Mouse (Mus musculus): Measurements from ENCODE around the gene Plekhd1. TPM values are rescaled to one million over a fixed set of nuclear protein-coding genes. Genes with fewer than 3 reads are reported as not detected.

Plekhd1 gene
- polyA plus RNA-seq, 1 experiment from 2014 or later, result not detected

DNA sequence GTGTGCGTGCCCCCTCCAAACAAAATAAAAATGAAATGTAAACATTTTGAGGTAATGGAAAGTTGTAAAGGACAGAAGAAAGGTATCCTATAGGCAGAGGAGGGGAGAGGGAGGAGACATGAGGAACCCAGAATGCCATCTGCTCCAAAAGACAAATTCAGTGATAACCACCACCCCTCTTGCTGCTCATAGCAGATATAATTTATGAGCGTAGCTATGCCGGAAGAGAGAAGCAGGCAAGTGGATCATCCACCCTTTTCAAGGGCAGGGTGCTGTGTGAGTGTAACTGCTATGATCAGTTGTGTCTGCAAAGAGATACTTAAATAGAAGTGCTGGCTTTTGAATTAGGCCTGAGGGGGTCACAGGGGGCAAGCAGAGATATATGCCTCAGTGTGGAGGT lies 8.8 kb upstream of the Plekhd1 start:
- Histone ChIP-seq H3K79me2 (ENCODE audit: inconsistent target) (no peaks in the 10 kb centered on the region), H3K36me3 (ENCODE audit: inconsistent target) (peaks cover 15% of the 10 kb centered on the region; the same call in 1 of the 2 replicates), H3K27ac (no peak overlapping the region), H3K4me3 (ENCODE audit: inconsistent target) (no peak overlapping the region)
- 91% methylated on average over 3 of the region's 3 CpGs for WGBS (ENCODE audit: missing documents)

DNA sequence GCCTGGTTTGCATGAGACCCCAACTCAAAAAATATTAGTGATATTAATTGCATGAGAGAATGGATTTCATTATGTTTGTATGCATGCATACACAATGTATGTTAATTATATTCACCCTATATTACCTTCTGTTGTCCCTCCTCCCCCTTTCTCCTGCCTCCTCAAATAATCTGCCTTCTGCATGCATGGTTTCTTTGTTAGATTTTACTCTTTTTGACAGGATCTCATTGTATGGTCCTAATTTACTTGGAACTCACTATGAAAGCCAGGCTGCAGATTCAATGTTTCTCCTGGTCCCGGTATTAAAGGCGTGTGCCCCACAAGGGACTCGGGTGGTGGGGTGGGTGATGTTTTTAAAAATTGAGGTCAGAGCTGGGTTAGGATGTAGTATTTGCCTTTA lies 8.1 kb upstream of the Plekhd1 start:
- H3K36me3 ChIP-seq (ENCODE audit: inconsistent target), result peaks cover 10% of the 10 kb centered on the region; the same call in 1 of the 2 replicates
- no peak overlapping the region for H3K27ac ChIP-seq
- 94% methylated on average over 3 of the region's 3 CpGs for WGBS (ENCODE audit: missing documents)
- no peak overlapping the region for H3K4me3 ChIP-seq (ENCODE audit: inconsistent target)
- H3K79me2 ChIP-seq (ENCODE audit: inconsistent target), result no peaks in the 10 kb centered on the region

DNA sequence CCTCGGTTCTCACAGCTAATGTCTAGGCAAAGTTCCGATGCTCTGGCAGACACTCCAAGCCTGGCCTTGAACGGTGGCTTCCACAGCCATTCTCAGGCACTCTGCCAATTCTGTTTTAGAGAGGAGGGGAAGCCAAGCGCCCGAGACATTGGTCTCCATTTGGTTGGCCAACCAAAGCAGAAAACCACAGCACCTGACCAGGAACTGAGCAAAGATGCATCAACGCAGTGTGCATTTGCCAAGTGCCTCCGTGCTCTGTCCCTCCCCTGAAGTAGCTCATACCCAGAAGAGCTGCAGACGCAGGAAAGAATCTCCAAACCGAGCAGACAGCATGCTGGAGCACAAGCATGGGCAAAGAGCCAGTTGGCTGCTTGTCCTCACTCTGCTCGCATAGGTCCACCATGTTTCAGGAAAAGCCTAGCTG lies 4.6 kb upstream of the Plekhd1 start:
- Histone ChIP-seq H3K79me2 (ENCODE audit: inconsistent target) (no peaks in the 10 kb centered on the region), H3K27ac (no peak overlapping the region), H3K36me3 (ENCODE audit: inconsistent target) (no peaks in the 10 kb centered on the region), H3K4me3 (ENCODE audit: inconsistent target) (no peak overlapping the region)
- WGBS (ENCODE audit: missing documents), result 20% methylated on average over 10 of the region's 10 CpGs

DNA sequence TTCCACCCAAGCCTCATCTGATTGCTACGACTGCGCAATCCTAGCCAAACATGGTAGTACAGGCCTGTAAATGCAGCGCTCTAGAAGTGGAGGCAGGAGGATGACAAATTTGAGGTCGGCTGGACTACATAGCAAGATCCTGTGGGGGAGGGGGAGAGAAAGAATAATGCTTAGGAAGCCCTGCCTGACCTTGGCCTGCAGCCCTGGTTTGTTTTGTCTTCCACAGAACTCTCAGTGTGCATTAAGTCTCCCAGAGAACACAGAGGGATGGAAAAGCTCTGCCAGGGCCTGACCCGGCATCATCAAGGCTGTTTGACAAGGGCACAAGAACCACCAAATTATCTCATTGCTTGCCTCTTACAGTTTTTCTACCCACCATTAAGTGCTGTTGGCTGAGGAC lies 2.7 kb upstream of the Plekhd1 start:
- H3K4me3 ChIP-seq (ENCODE audit: inconsistent target), result no peak overlapping the region
- no peaks in the 10 kb centered on the region for H3K79me2 ChIP-seq (ENCODE audit: inconsistent target)
- no peaks in the 10 kb centered on the region for H3K36me3 ChIP-seq (ENCODE audit: inconsistent target)
- H3K27ac ChIP-seq, result no peak overlapping the region
- WGBS (ENCODE audit: missing documents), result 81% methylated on average over 5 of the region's 5 CpGs

DNA sequence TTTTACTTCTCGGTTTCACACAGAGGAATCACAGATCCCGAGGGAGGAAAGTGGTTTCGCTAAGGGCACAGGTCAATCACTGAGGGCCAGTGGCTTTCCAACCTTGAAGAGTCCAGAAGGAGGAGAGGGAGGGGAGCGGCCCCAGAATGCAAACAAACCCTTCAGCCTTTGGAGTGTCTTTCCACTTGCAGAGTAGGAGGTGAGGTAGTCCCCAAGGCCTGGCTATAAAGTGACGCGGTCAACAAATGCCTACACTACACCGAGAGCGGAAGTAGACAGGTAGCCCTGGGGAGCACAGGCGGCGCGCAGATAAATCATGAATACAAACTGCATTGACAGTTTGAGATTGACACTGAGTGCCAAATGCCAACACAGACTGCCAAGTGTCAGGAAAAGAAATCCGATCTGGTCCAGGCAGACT lies 710 bp upstream of the Plekhd1 start:
- Histone ChIP-seq H3K36me3 (ENCODE audit: inconsistent target) (no peaks in the 10 kb centered on the region), H3K79me2 (ENCODE audit: inconsistent target) (no peaks in the 10 kb centered on the region), H3K27ac (no peak overlapping the region), H3K4me3 (ENCODE audit: inconsistent target) (no peak overlapping the region)
- 31% methylated on average over 12 of the region's 12 CpGs for WGBS (ENCODE audit: missing documents)

DNA sequence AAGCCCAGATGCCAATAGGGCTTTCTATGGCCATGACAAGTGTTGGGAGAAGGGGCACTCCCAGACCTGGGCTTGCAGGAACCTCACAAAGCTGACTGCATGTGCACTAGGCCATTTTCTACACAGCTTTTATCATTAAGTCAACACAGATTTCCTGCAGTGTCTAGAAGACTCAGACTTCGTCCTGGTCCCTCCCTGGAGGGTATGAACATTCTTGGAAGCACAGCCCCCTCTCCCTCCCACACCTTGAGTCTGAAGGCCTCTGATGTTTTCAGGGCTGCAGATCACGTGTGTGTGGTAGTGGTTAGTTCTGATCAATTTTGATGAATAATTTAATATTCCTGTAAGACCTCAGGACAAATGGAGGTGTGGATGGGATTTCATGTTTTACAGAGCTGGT lies 1.3 kb downstream of the Plekhd1 start:
- Histone ChIP-seq H3K27ac (no peak overlapping the region), H3K4me3 (ENCODE audit: inconsistent target) (no peak overlapping the region), H3K79me2 (ENCODE audit: inconsistent target) (no peaks in the 10 kb centered on the region), H3K36me3 (ENCODE audit: inconsistent target) (no peaks in the 10 kb centered on the region)
- WGBS (ENCODE audit: missing documents), result 81% methylated on average over 2 of the region's 2 CpGs

DNA sequence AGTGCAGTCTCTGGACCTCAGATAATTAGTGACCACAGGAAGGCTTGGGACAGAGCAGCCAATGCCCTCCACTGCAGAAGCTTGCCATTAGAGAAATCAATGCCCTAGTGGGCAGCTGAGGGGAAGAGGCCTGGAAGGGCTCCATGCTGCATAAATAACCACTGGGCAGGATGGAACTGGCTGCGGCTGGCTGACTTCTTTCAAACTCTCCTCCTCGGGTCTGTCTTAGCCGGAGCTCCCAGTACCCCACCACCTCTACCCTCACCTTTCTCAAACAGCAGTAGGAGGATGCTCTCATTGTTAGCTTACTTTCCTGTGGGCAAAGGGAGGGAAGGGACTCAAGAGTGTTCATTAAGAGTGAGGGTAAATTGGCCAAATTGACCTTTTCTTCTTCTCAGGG lies 2.6 kb downstream of the Plekhd1 start:
- Histone ChIP-seq H3K79me2 (ENCODE audit: inconsistent target) (no peaks in the 10 kb centered on the region), H3K36me3 (ENCODE audit: inconsistent target) (no peaks in the 10 kb centered on the region), H3K4me3 (ENCODE audit: inconsistent target) (no peak overlapping the region), H3K27ac (no peak overlapping the region)
- WGBS (ENCODE audit: missing documents), result 93% methylated on average over 3 of the region's 3 CpGs

DNA sequence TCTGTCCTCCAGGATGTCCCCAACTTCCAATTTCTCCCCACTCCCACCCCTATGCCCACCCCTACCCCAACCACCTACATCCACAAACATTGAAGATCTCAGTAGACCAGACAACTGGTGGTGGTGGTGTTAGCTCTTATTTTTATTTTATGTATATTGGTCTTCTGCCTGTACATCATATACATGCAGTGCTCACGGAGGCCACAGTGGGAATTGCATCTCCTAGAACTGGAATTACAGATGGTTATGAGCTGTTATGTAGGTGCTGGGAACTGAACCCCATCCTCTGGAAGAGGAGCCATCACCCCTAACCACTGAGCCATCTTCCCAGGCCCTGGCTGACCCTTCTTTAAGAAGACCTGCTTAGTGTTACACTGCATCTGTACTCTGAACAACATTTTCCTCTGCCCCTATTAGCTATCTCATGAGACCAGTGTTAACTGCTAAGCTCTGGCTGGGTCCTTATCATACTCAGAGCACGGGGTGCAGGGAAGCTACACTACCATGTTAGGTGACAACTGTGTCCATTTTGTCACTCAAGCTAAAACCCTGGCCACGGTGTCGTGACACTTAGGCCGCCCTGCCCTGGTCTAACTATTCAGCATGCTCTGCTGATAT lies 6.2 kb downstream of the Plekhd1 start:
- 94% methylated on average over 5 of the region's 5 CpGs for WGBS (ENCODE audit: missing documents)
- Histone ChIP-seq H3K27ac (no peak overlapping the region), H3K4me3 (ENCODE audit: inconsistent target) (no peak overlapping the region), H3K36me3 (ENCODE audit: inconsistent target) (no peaks in the 10 kb centered on the region), H3K79me2 (ENCODE audit: inconsistent target) (no peaks in the 10 kb centered on the region)

DNA sequence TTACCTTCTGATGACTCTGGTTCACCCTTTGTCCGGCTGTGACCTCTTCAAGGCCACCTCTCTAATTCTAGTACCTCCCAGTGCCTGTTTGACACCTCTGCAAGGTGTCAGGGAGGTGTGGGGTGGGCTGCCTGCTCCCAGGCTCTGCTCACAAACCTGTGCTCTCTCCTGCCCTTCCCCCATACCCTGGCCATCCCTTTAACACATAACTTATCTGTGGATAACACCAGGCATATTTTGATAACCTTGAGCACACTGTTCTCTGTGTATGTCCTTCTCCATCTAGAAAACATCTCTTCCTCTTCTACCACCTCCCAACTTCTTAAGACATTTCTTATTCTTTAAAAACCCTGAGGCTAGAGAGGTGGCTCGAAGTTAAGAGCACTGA lies 6.7 kb downstream of the Plekhd1 start:
- H3K4me3 ChIP-seq (ENCODE audit: inconsistent target), result no peak overlapping the region
- H3K79me2 ChIP-seq (ENCODE audit: inconsistent target), result no peaks in the 10 kb centered on the region
- 80% methylated on average over 2 of the region's 2 CpGs for WGBS (ENCODE audit: missing documents)
- H3K36me3 ChIP-seq (ENCODE audit: inconsistent target), result no peaks in the 10 kb centered on the region
- H3K27ac ChIP-seq, result no peak overlapping the region

DNA sequence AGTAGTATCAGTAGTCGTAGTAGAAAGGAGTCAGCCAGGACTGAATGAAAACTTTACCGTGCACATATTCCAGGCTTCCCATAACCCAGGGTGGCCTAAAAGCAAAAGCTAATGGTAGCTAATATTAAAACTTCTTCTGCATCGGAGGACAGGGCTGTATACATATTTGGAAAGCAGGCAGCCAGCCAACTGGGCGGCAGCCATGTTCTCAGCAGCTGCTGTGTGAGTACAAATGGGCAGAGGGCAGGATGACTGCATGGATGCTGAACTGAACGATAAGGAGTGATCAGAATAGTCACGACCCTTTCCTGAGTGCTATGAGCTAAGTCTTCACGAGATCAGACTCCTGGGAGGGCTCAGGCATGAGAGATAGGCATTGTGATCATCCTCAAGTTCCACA lies 8.9 kb downstream of the Plekhd1 start:
- 88% methylated on average over 7 of the region's 7 CpGs for WGBS (ENCODE audit: missing documents)
- no peaks in the 10 kb centered on the region for H3K79me2 ChIP-seq (ENCODE audit: inconsistent target)
- H3K36me3 ChIP-seq (ENCODE audit: inconsistent target), result no peaks in the 10 kb centered on the region
- H3K27ac ChIP-seq, result no peak overlapping the region
- no peak overlapping the region for H3K4me3 ChIP-seq (ENCODE audit: inconsistent target)

DNA sequence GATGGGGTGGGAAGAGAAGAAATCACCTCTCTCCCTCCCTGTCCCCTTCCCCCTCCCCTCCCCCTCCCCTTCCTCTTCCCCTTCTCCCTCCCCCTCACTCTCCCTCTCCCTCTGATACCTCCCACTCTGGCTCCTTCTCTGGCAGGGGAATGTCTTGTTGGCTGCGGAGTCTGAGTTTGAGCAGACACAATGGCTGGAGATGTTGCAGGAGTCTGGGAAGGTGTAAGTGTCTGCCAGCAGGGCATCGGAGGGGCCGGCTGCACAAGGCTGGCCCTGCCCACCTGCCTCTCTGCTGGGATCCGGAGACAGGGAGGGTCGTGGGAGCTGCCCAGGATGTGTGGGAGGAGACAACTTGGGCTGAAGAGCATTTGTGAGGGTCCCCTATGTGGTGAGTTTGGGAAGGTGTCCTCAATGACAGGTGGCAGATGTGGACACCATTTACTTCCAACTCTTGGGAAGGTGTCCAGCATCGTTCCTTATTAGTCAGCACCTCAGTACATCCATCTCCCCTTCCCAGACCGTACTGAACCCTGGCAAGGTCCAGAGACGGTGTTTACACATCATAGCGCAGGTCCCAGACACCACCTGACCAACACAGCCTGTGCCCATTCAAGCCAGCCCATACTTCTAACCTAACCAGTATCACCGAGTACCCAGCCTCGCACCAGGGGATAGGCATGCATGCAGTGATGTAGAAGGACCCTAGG lies 14.0 kb downstream of the Plekhd1 start:
- 68% methylated on average over 9 of the region's 11 CpGs for WGBS (ENCODE audit: missing documents)
- Histone ChIP-seq H3K27ac (no peak overlapping the region), H3K36me3 (ENCODE audit: inconsistent target) (no peaks in the 10 kb centered on the region), H3K79me2 (ENCODE audit: inconsistent target) (no peaks in the 10 kb centered on the region), H3K4me3 (ENCODE audit: inconsistent target) (no peak overlapping the region)

DNA sequence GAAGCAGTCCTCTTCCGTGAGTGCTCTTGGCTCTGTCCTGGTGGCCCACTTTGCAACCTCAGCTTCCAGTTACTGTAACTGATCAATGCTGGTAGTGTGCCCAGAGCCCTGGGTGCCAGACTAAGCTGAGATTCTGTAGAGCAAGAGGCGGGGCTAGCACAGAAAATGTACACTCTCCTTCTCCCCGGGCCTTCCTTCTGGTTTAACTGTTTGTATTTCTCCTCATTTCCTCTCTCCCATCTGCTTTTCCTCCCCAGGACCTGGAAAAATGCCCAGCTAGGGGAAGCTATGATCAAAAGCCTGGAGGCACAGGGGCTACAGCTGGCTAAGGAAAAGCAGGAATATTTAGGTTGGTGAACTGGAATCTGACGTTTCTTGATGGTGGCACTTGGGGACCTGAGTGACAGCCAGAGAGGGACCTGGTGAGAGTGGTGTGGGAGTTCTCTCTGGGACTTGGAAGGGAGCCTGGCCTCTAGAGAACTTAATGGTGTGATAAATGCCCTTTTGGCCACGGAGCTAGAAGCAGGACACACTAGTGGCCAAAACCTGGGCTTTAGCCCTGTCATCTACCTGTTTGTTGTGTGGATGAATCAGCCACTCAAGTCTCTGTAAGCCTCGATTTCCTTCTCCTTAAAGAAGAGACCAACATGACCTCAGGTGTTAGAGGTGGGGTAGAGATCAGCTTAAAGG lies 14.7 kb downstream of the Plekhd1 start:
- H3K36me3 ChIP-seq (ENCODE audit: inconsistent target), result no peaks in the 10 kb centered on the region
- no peaks in the 10 kb centered on the region for H3K79me2 ChIP-seq (ENCODE audit: inconsistent target)
- no peak overlapping the region for H3K4me3 ChIP-seq (ENCODE audit: inconsistent target)
- 51% methylated on average over 6 of the region's 6 CpGs for WGBS (ENCODE audit: missing documents)
- H3K27ac ChIP-seq, result no peak overlapping the region

DNA sequence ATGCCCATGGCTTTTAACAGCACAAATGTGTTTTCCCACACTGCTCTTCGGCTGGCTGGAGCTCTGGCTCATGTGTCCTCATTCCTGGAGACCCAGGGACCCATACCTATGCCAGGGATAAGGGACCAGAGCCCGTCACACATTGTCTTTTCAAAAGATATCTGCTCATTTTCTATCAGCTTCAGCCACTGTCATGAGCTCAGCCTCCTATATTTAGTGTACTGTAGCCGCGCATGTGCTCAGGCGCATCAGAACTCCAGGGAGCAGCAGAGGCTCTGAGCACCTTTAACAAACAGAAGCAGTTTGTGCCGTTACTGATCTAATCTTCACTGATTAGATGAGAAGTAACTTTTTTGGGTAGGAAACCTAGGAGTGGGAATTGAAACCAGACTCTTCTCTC lies 23.5 kb downstream of the Plekhd1 start:
- no peak overlapping the region for H3K27ac ChIP-seq
- H3K36me3 ChIP-seq (ENCODE audit: inconsistent target), result no peaks in the 10 kb centered on the region
- H3K79me2 ChIP-seq (ENCODE audit: inconsistent target), result no peaks in the 10 kb centered on the region
- WGBS (ENCODE audit: missing documents), result 84% methylated on average over 6 of the region's 6 CpGs
- no peak overlapping the region for H3K4me3 ChIP-seq (ENCODE audit: inconsistent target)

DNA sequence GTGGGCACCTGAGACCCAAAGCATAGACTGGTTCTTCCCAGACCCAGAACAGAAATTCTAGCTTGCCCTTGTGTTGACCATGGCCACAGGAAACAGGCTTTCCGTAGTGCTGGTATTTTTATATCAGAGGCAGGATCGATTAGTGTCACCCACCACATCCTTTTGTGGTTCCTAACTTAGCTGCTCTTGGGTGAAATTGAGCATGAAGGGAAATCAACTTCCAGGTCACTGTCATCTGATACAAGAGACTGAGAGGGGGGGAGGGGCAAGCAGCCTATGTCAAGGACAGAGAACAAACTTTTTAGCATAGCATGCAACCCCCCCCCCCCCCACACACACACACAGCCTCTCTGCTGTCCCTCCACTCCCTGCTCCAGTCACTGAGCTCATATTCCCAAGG lies 26.8 kb downstream of the Plekhd1 start:
- no peaks in the 10 kb centered on the region for H3K36me3 ChIP-seq (ENCODE audit: inconsistent target)
- H3K27ac ChIP-seq, result no peak overlapping the region
- WGBS (ENCODE audit: missing documents), result 0% methylated on average over 2 of the region's 2 CpGs
- no peaks in the 10 kb centered on the region for H3K79me2 ChIP-seq (ENCODE audit: inconsistent target)
- H3K4me3 ChIP-seq (ENCODE audit: inconsistent target), result no peak overlapping the region

DNA sequence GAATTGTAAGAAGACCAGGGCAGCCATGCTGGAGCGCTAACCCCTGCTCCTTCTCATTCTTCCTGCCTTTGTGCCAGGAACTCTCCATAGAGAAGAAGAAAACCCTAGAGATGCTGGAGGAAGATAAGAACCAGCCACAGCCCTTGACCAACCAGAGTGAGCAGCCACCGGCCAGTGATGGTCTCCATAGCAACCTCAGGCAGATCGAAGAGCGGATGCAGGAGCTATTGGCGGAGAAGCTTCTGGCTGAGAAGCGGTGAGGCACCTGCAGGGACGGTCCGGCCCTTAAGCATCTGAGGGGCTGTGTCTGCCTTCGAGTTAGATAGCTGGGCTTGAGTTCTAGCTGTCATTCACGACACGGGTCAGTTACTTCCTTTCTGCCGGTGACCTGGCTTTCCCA lies 28.1 kb downstream of the Plekhd1 start:
- Histone ChIP-seq H3K36me3 (ENCODE audit: inconsistent target) (no peaks in the 10 kb centered on the region), H3K27ac (no peak overlapping the region), H3K79me2 (ENCODE audit: inconsistent target) (no peaks in the 10 kb centered on the region), H3K4me3 (ENCODE audit: inconsistent target) (no peak overlapping the region)
- 91% methylated on average over 12 of the region's 12 CpGs for WGBS (ENCODE audit: missing documents)

Measured in macrophage (primary cell).